Mouse (Mus musculus) thymus, adult 2 months (tissue): ENCODE data around the gene Rps2.

Experiments
- CTCF ChIP-seq: fragments of 200-500 bp; IDR thresholded peaks from 2 replicates; pipeline ENCODE4 v1.5.1; 2012; ENCODE audit warnings: mild to moderate bottlenecking, control low read depth, low read length, moderate library complexity, borderline replicate concordance; ENCODE audit not compliant: control insufficient read depth, poor library complexity, insufficient read depth; ENCODE audit errors: extremely low read depth
- POLR2A ChIP-seq: fragments of 200-500 bp; IDR thresholded peaks from 2 replicates; pipeline ENCODE4 v1.6.1; 2012; ENCODE audit warnings: mild to moderate bottlenecking, low read length, control low read depth, moderate library complexity; ENCODE audit not compliant: control insufficient read depth, poor library complexity, insufficient read depth; ENCODE audit errors: extremely low read depth

DNA sequence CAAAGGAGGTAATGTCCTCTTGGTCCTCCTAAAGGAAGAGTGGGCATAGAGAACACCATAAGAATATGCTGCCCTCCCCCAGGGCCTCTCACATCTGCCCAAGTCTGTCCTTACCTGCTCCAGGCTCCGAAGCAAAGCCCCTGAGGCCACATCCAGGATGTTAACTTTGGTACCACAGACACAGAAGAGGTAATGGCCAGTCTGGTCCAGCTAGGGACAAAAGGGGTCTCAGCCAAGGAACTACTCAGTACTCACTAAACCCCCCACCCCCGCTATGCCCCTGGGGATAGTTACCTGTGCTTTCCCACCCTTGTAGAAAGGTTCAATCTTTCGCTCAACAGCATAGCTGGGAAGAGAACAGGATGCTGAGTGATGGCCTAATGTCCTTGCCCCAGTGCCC, 12.1 kb upstream of the Rps2 start:
- TF ChIP-seq CTCF = no peak
- TF ChIP-seq POLR2A = no peak
